Mouse (Mus musculus) lung, adult 18-20 months (tissue): Measurements from ENCODE around the gene Cox4i1.
A peak's percentile ranks its signal among the peaks of the same experiment; 100 is the strongest.

Source experiments
- DNase-seq, 2 experiments: peaks; one replicate each; pipeline ENCODE4 v3.0.0; 2022; ENCODE audit warnings: mixed read lengths in 2 of 2

The Cox4i1 gene

DNA sequence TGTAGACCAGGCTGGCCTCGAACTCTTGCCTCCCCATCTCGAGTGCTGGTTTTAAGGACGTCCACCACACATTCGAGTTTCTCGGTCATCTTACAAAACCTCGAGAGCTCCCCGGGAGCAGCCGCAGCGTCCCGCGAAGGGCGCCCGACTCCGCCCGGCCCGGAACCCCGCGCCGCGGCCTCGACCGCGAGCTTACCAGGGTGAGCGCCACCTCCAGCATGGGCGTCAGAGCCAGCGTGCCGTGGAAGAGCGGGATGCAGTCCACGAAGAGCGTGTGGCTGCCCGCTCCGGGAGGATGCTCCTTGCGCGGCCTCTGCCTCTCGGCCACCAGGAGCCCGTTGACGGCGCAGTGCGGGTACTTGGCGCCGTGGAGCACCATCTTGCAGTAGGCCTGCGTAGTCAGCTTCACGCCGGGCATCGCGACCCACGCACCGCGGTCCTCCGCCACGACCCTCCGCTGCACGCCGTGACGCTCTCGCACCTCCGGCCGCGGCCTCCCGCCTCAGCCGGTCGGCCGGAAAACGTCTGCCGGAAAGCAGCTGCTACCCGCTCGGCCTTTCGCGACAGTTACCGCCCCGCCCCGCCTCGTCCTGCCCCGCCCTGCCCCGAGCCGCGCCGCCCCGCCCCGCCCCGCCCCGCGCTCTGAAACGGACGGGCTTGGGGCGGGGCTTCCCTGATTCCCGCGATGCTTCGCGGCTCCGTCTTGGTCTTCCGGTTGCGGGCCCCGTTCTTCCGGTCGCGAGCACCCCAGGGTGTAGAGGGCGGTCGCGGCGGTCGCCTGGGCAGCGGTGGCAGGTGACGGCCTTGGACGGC is at the start of gene Cox4i1, which contains the start of gene Gm27021:
Cox4i1 (plus strand) TSS at position 662 of the 813 bp plus-strand sequence.
Gm27021 (minus strand) TSS at position 519 of the 813 bp plus-strand sequence.
- DNase-seq, result peak; percentile 91 to 94

DNA sequence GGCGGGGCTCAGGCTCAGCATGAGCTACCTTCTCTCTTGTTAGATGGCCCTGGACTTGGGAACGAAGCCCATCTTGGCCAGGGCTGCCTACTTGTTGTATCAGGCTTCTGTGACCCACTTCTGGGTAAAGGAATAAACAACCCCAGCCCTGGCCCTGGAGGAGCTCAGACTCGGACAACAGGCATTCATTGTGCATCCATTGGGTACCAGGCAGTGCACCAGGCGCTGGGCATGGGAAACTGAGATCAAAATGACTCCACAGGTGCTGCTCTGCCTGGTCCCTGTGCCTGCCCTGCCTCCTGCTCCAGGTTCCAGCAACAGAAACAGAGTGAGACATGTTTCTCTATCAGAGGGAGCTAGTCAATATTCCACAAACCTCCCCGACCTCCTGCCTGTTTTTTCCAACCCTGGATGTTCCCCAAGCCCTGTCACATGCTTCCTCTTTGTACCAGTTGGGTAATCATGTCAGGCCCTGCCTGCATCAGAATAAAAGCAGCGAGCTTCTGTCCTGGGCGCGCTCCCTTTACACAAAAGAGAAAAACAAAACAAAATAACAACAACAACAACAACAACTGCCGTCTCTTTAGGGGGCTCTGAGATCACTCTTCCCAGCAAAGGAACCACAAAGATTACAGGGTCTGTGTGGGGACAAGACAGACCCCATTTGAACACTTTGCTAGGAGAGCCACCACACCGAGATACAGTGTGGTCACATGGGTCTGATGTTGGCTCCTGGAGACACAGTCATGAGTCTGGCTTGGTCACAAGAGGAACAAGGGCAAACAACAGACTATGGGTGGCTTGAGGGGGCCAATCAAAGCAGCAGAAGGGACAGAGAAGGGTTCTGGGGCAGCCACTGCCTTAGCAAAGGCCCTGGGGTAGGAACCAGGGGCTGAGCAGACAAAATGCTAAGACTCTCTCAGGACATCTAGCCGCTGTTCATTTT is 48.5 kb upstream of the Cox4i1 start:
- DNase-seq, result peak; percentile 42 to 50

DNA sequence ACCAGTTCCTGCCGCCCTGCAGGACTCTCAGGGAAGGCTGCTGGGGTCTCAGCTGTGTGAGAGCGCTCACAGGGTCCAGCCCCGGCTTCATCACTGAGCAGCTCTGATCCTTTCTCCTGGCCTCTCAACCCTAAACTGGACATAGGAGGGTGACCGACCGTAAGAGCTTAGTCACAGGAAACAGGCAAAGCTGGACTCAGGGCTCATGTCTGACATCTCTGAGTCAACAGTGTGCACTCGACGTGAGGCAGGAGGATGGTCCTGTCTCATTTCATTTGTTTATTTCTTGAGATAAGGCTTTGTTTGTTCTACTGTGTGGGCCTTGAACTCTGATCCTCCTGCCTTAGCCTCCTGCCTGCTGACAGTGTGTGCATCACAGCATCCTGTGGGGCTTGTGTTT is 47.6 kb upstream of the Cox4i1 start:
- DNase-seq, result no peak

DNA sequence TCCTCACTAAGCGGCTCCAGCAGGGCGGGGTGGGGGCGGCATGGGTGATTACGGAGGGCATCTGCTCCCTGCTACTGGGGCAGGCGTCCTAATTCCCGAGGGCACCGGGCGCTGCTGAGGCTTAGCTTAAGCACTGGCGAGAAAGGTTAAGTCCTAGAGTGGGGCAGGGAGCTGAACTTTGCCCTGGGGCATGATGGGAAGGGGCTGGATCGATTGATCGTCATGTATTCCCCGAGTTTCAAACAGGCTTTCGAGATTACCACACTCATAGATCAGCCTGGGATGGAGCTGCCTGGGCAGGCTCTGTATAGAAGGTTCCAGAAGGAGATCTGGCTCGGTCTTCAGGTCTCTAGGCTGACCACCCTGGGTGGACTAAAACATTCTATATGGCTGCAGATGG is 45.9 kb upstream of the Cox4i1 start:
- DNase-seq, result no peak

DNA sequence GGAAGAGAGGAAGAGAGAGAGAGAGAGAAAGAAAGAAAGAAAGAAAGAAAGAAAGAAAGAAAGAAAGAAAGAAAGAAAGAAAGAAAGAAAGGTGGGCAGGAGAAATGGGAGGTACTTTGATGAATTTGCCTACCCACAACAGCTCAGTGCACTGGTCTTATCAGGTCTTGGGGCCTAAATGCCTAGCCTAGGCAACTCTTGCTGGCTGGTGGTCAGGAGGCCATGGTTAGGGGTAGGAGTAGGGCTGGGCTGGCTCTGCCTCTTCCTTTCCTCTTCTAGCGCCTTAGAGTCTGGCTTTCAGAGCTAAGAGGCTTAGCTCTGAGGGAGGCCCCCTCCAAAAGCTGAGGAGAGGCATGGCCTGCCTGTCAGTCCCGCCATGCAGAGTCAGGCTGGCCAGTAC is 44.4 kb upstream of the Cox4i1 start:
- DNase-seq, result no peak

DNA sequence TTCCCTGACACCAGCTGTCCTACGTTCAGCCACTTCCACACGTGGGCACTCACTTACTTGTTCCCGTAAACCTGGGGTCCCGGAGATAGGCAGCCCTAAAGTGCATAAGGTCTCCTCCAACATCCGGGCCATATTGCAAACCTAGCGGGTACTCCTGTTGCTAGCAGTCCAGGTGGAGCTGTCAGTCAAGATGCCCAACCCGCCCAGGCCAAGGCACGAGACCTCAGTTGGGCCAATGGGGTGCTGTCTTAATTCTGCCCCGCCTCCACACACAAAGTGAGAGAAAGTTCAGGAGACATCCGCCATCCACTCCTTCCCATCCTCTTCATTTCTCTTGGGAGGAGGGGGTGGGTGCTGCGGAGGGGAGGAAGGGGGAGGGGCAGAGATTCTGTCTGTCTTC is 41.6 kb upstream of the Cox4i1 start:
- no peak for DNase-seq

DNA sequence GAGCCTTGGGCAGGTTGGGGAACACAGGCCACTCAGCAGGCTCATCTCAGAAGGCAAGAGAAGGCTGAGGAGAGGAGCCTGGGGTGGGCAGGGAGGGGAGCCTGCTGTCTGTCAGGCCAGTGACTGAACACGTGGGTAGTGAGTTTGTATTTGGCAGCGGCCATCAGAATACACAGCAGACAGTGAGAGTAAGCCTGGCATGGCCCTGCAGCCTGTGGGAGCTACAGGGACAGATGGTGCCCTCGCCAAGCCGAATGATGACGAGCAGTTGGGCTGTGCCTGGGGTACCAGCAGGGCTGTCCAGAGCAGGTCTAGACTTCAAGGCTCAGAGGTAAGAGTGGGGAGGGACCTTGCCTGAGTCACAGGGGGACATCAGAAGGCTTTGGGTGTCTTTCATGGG is 40.7 kb upstream of the Cox4i1 start:
- no peak for DNase-seq

DNA sequence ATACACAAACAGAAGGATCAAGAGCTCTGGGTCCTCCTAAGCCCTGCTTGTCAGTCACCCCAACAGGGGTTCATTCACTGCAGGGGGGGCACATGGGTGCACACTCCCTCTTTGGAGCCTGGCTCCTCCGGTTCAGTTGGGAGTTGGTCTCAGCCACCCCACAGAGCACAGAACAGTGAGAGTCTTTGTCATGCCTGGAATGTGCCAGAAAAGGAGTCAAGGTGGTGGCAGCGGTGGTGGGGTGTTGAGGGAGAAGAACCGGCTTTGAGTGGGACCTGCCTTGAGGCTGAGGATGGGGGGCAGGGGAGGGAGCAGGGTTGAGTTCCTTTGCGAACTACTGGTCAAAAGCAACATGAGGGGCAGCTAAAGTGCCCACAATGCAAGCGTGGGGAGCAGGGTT is 38.0 kb upstream of the Cox4i1 start:
- no peak for DNase-seq

DNA sequence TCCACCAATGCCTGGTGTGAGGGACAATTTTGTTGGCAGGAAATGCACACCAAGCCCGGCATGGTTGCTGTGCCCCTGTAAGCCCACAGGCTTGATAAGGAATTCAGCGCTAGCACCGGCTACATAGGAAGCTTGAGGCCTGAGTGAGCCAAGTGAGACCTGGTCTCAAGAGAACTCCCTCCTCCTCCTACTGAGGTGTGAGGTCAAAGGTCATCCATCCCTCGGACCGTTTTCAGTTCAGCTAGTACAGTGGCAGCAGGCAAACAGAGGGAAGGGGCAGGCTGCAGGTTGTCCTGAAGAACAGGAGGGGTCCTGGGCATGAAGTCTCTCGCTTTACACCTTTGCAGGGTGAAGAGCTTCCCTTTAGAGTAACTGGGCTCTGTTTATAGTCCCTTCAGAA is 37.2 kb upstream of the Cox4i1 start:
- no peak for DNase-seq

DNA sequence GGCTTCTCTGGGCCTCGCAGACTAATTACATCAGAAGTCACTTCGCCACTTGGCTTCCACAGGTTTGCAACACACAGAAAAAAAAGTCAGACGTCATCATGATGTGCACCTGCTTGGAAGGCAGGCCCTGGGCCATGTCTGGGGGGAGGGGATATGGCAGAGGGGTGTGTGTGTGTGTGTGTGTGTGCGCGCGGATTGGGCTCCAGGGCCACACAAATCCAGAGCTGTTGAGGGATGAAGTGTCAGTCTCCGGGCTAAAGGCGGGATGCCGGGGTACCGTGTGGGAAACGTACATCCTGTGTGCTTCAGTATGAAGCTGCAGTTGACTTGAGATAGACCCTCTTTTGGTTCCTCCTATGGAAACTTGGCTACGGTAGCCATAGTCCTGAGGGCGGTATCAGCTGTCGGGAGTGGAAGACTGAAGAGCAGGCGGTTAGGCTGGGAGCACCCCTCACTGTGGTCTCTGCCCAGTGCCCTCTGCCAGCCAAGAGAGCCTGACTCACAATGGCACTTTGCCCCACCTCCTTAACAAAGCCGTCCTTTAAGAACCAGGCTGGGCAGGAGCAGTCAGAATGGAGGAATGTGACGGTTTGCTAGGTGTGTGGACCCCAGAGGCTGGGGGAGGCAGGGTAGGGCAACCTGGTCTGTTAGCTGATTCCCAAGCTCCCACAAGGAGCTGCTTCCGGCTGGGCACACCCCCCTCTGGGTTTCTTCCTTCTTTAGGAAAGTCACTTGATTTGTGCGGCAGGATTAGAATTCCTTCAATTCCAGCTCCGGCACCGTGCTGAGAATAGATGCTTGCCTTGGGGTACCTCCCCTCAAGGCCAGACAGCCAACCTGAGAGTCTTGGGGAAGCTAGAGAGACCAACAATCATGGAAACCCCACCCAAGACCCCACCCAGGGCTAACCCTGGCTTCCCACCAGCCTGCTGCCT is 36.3 kb upstream of the Cox4i1 start:
- DNase-seq, result no peak

DNA sequence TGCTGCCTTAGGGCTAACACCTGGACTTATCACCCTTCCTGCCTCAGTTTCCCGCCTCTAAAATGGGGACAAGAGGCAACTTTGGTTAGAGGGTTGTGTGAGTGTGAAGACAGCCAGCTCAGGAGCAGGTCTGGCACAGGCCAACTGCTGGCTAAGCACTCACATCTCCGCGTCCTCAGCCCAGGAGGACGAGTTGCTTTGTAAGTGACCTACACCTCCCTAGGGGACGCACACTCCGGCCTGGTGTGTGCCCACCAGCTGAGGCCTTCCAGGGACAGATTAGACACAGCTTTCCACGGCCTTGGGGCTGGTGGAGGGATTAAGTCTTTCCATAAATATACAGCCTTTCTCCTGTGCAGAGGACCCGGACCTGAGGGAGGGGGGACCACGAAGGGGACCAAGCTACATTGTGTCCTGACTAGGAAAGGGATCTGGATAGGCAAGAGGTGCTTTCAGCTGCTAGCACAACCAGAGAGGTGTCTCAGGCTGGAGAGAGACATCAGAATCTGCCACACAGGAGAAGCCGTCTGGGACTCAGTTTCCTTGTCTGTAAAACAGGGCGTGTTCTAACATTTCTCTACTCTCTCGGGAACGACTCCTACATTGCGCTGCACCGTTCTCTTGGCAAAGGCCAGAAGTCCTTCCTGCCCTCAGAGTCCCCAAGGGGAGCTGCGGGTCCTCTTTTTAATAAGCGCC is 34.9 kb upstream of the Cox4i1 start:
- no peak for DNase-seq

DNA sequence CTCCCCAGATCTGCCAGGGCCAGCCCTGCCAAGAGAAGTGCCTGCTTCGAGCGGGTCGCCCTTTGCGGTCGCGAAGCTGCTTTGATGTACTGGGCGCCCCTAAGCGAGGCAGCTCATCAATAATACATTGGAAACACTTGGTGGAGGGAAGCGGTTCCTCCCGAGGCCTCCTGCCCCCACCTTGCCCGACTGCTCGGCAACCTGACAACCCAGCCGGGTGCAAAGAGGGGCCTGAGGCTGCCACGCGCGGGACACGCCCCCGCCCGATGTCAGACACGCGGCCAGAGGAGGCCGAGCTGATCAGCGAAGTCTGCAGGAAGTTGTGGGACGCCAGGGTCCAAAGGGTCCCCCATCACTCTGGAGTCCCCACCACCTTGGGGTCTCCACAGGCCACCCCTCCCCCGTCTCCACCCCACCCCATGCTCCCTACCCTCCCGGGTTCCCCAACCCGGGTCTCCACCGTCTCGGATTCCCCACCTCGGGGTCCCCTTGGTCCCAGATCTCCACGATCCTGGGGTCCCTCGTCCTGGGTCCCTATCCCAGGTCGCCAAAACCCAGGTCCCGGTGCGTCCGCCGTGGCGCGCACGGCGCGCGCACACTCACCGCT is 34.3 kb upstream of the Cox4i1 start:
- DNase-seq, result peak in 1 of 2 experiments; percentile 15

DNA sequence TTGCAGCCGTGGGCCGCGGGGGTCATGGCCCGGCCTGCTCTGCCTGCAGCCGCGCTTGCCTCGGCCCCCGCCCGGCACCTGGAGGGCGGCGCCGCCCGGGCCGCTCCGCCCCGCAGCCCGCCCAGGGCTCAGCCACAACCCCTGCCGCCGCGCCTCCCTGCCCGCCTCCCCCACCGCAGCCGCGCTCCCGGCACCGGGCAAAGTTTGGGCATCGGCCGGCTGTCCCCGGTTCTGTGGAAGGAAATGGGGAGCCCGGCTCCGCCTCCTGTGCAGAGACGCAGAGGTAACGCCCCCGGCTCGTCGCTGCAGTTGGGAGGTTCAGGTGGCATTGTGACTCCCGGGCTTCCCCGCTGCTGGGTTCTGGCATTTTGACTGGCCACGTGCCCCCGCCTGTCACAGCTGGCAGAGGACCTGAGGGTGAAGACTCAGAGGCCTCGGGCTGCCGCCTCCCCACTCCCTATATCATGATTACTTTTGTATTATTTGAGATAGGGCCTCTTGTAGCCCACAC is 33.6 kb upstream of the Cox4i1 start:
- DNase-seq, result peak; percentile 69 to 77

DNA sequence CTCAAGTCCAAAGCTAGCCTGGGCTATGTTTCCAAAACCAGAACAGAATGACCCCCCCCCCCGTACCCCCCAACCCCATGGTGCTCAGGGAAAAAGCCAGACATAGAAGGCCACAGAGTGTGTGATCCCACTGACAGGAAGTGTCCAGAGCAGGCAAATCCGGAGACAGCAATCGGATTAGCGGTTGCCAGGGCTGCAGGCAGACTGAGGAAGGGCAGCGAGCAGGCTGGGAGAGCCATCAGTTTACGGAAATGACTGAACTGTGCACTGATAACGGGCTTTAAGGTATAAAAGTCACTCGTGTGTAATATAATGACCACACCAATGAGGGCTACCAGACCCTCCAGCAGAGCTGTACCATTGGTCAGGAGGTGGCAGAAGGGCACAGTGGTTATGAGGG is 26.8 kb upstream of the Cox4i1 start:
- no peak for DNase-seq

DNA sequence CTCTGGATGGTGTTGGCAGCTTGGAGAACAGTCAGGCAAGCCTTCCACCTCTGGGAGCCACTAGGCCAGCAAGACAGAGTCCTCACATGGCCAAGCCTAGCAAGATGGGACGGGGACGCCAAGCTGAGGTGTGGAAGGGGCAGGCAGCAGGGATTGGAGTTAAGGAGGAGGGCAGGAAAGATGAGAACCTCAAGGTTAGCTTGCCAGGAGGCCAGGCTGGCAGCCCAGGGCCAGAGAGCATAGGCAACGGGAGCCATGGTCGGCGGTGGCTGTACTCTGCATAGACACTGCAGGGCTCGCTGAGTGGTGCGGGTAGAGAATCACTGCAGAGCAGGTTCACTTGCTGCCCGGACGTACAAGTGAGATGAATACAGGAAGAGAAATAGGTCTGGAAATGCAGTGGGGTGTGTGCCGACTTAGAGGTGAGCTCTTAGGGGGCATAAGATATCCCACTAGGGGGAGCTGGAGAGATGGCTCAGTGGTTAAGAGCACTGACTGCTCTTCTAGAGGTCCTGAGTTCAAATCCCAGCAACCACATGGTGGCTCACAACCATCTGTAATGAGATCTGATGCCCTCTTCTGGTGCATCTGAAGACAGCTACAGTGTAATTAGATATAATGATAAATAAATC is 25.9 kb upstream of the Cox4i1 start:
- DNase-seq, result no peak

DNA sequence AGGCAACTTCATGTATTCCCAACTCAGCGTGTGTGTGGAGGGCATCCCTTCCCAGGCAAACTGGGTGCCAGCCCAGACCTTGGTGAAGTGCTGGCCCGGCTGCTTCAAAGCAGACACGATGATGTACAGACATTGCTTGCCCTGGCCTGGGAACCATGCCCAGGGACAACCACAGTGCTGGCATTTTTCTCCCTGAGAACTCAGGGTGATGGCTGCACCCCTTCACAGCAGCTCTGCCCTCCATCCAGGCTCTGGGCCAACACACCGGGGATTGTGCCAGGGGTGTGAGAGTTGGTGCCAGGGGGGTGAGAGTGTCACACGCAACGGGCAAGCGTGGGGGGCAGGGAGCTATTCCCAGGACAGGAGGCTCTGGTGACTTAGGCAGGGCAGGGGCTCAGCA is 23.4 kb upstream of the Cox4i1 start:
- DNase-seq, result peak; percentile 24 to 52

DNA sequence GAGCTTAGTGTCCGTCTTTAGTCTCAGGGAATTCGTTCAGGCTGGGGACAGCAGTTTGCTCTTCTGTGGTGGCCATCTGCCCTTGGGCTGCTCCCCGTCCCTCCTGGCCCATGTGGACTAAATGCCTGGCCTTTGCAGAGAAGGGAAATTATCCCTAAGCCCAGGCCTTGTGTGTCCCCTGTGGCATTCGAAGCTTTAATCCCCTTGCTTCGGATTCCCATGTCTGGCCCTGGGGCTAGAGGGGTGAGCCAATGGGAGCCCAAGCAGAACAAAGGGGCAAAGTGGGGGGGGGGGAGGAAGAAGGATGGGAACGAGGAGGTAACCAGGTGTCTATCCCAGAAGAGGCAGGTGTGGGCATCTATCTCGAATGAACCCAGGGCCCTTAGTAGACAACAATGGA is 20.5 kb upstream of the Cox4i1 start, which contains the start of gene 1190005I06Rik:
1190005I06Rik (minus strand) TSS at position 101 of the 400 bp plus-strand sequence.
- no peak for DNase-seq

DNA sequence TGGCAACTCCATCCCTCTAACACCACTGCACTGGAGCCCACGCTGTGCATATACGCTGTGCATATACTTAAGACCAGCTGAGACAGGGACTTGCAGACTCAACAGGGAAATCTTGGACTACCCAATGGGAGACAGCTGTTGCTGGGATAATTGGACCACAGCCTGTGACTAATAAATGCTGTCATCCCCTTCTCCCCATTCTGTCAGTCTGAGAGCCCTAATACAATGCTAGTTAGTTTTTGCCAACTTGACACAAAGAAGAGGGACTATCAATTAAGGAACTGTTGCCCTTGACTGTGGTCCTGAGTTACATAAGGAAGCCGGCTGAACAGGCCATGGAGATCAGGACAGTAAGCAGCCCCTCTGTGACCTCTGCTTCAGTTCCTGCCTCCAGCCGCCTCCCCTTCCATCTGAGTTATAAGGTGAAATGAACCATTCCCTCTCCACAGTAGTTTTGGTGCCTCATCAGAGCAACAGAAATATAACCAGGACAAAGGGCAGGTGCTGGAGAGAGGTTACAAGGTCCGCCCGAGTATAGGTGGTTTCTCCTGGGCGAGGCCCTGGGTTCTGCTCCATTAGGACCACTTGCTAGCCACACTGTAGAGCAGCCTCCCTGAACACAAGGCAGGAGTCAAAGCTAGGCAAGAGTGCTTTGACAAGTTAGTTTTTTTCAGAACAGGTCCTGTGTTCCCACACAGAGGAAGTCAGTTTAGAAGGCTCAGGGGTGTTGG is 11.5 kb upstream of the Cox4i1 start:
- DNase-seq, result no peak

DNA sequence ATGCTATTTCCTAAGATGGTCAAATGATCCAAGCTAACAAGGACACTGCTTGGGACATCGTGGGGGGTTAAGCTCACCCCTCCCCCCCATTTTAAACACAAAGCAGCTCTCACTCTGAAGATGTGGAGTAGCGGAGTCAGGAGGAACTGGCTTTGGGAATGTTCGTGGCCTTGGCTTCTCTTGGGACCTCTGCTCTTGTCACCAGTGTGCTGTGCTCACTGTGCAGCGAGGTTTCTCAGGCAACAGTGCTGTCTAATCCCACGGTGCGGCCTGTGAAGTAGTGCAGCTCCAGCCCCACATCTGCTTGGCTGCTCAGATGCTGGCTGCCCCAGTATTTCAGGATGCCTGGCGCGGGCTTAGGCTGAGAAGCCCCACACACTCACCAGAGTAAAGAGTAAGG is 10.6 kb upstream of the Cox4i1 start:
- DNase-seq, result no peak

DNA sequence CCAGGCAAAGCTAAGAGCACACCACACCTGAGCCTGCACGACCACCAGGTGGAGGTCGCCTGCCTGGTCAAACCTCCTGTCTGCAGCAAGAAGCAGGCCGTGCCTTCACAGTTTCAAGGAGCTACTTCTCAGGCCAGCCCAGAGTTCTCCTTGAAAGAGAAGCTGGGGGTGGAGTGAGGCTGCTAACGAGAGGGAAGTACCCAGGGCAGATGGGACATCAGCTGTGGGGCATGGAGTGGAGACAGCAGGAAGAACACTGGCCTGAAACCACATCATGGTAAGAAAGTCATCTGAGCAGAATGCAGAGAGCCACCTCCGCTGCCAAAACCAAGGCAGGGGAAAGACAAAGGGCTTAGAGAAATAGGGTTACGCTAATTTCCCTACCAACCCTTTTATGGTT is 3.5 kb upstream of the Cox4i1 start:
- DNase-seq, result no peak
